Mouse (Mus musculus): ENCODE results near the gene Rapgef2.

Gene Rapgef2

GRCm38 (mm10) chr3:79144672-79145406 lies 141.5 kb downstream of the Rapgef2 start:
- H3K9me3 ChIP-seq (ENCODE audit: low read length): no peaks in the 10 kb centered on the region
- no peaks in the 10 kb centered on the region for H3K36me3 ChIP-seq (ENCODE audit: insufficient read depth, low read length)
- H3K4me3 ChIP-seq (replicated peaks; ENCODE audit: low read length): peak overlapping the region; percentile 20; the same call in 1 of the 2 replicates
- H3K4me1 ChIP-seq (replicated peaks; ENCODE audit: low read depth, low read length): peaks cover 29% of the 10 kb centered on the region
- H3K27me3 ChIP-seq (ENCODE audit: insufficient read depth, low read length): no peaks in the 10 kb centered on the region
- no peak for TF ChIP-seq CTCF (conservative IDR thresholded peaks at IDR 0.05; ENCODE audit: low read length)
- no peak for TF ChIP-seq NANOG (IDR thresholded peaks at IDR 0.05; ENCODE audit: borderline replicate concordance, low read length)
- no peak for TF ChIP-seq POU5F1 (IDR thresholded peaks at IDR 0.05; ENCODE audit: borderline replicate concordance, low read length)

- TF ChIP-seq POU5F1 (IDR thresholded peaks at IDR 0.05; ENCODE audit: borderline replicate concordance, low read length) (no peak), CTCF (conservative IDR thresholded peaks at IDR 0.05; ENCODE audit: low read length) (no peak), NANOG (IDR thresholded peaks at IDR 0.05; ENCODE audit: borderline replicate concordance, low read length) (no peak; the same call in 1 of the 2 replicates)
- Histone ChIP-seq H3K27me3 (ENCODE audit: insufficient read depth, low read length) (no peaks in the 10 kb centered on the region), H3K9me3 (ENCODE audit: low read length) (no peaks in the 10 kb centered on the region), H3K36me3 (ENCODE audit: insufficient read depth, low read length) (no peaks in the 10 kb centered on the region), H3K4me1 (replicated peaks; ENCODE audit: low read depth, low read length) (peaks cover 33% of the 10 kb centered on the region), H3K4me3 (replicated peaks; ENCODE audit: low read length) (no peak overlapping the region)
Measured at GRCm38 (mm10) chr3:79144085-79144484, 142.2 kb downstream of the Rapgef2 start.

GRCm38 (mm10) chr3:79139245-79139644 lies 147.1 kb downstream of the Rapgef2 start:
- TF ChIP-seq CTCF (conservative IDR thresholded peaks at IDR 0.05; ENCODE audit: low read length): no peak
- no peak for TF ChIP-seq NANOG (IDR thresholded peaks at IDR 0.05; ENCODE audit: borderline replicate concordance, low read length)
- no peak for TF ChIP-seq POU5F1 (IDR thresholded peaks at IDR 0.05; ENCODE audit: borderline replicate concordance, low read length)
- Histone ChIP-seq H3K27me3 (ENCODE audit: insufficient read depth, low read length) (no peaks in the 10 kb centered on the region), H3K4me3 (replicated peaks; ENCODE audit: low read length) (no peak overlapping the region)

GRCm38 (mm10) chr3:79138601-79139000 lies 147.7 kb downstream of the Rapgef2 start:
- TF ChIP-seq NANOG (IDR thresholded peaks at IDR 0.05; ENCODE audit: borderline replicate concordance, low read length) (no peak), CTCF (conservative IDR thresholded peaks at IDR 0.05; ENCODE audit: low read length) (no peak), POU5F1 (IDR thresholded peaks at IDR 0.05; ENCODE audit: borderline replicate concordance, low read length) (no peak)
- Histone ChIP-seq H3K27me3 (ENCODE audit: insufficient read depth, low read length) (no peaks in the 10 kb centered on the region), H3K9me3 (ENCODE audit: low read length) (no peaks in the 10 kb centered on the region), H3K4me3 (replicated peaks; ENCODE audit: low read length) (no peak overlapping the region), H3K36me3 (ENCODE audit: insufficient read depth, low read length) (no peaks in the 10 kb centered on the region), H3K4me1 (replicated peaks; ENCODE audit: low read depth, low read length) (peaks cover 15% of the 10 kb centered on the region)

More at GRCm38 (mm10) chr3:79139245-79139644, 147.1 kb downstream of the Rapgef2 start:
- Histone ChIP-seq H3K36me3 (ENCODE audit: insufficient read depth, low read length) (no peaks in the 10 kb centered on the region), H3K9me3 (ENCODE audit: low read length) (no peaks in the 10 kb centered on the region), H3K4me1 (replicated peaks; ENCODE audit: low read depth, low read length) (peaks cover 20% of the 10 kb centered on the region)

- TF ChIP-seq POU5F1 (IDR thresholded peaks at IDR 0.05; ENCODE audit: borderline replicate concordance, low read length) (no peak), NANOG (IDR thresholded peaks at IDR 0.05; ENCODE audit: borderline replicate concordance, low read length) (no peak), CTCF (conservative IDR thresholded peaks at IDR 0.05; ENCODE audit: low read length) (no peak)
- H3K9me3 ChIP-seq (ENCODE audit: low read length): no peaks in the 10 kb centered on the region
- H3K4me1 ChIP-seq (replicated peaks; ENCODE audit: low read depth, low read length): no peaks in the 10 kb centered on the region
- H3K27me3 ChIP-seq (ENCODE audit: insufficient read depth, low read length): no peaks in the 10 kb centered on the region
- no peak overlapping the region for H3K4me3 ChIP-seq (replicated peaks; ENCODE audit: low read length)
- H3K36me3 ChIP-seq (ENCODE audit: insufficient read depth, low read length): no peaks in the 10 kb centered on the region
Measured at GRCm38 (mm10) chr3:79130991-79131390, 155.3 kb downstream of the Rapgef2 start.

GRCm38 (mm10) chr3:79129044-79129600 lies 157.2 kb downstream of the Rapgef2 start:
- H3K27me3 ChIP-seq (ENCODE audit: insufficient read depth, low read length): no peaks in the 10 kb centered on the region
- no peaks in the 10 kb centered on the region for H3K36me3 ChIP-seq (ENCODE audit: insufficient read depth, low read length)
- TF ChIP-seq POU5F1 (IDR thresholded peaks at IDR 0.05; ENCODE audit: borderline replicate concordance, low read length): no peak
- no peak for TF ChIP-seq NANOG (IDR thresholded peaks at IDR 0.05; ENCODE audit: borderline replicate concordance, low read length)
- TF ChIP-seq CTCF (conservative IDR thresholded peaks at IDR 0.05; ENCODE audit: low read length): no peak
- H3K9me3 ChIP-seq (ENCODE audit: low read length): no peaks in the 10 kb centered on the region
- no peaks in the 10 kb centered on the region for H3K4me1 ChIP-seq (replicated peaks; ENCODE audit: low read depth, low read length)
- no peak overlapping the region for H3K4me3 ChIP-seq (replicated peaks; ENCODE audit: low read length)

- H3K4me3 ChIP-seq (replicated peaks; ENCODE audit: low read length): no peak overlapping the region
- H3K4me1 ChIP-seq (replicated peaks; ENCODE audit: low read depth, low read length): no peaks in the 10 kb centered on the region
- no peaks in the 10 kb centered on the region for H3K9me3 ChIP-seq (ENCODE audit: low read length)
- no peak for TF ChIP-seq CTCF (conservative IDR thresholded peaks at IDR 0.05; ENCODE audit: low read length)
- TF ChIP-seq POU5F1 (IDR thresholded peaks at IDR 0.05; ENCODE audit: borderline replicate concordance, low read length): no peak
- TF ChIP-seq NANOG (IDR thresholded peaks at IDR 0.05; ENCODE audit: borderline replicate concordance, low read length): no peak
- no peaks in the 10 kb centered on the region for H3K36me3 ChIP-seq (ENCODE audit: insufficient read depth, low read length)
- H3K27me3 ChIP-seq (ENCODE audit: insufficient read depth, low read length): no peaks in the 10 kb centered on the region
Measured at GRCm38 (mm10) chr3:79127797-79128196, 158.5 kb downstream of the Rapgef2 start.

GRCm38 (mm10) chr3:79126857-79127256 lies 159.5 kb downstream of the Rapgef2 start:
- Histone ChIP-seq H3K36me3 (ENCODE audit: insufficient read depth, low read length) (no peaks in the 10 kb centered on the region), H3K9me3 (ENCODE audit: low read length) (no peaks in the 10 kb centered on the region), H3K4me3 (replicated peaks; ENCODE audit: low read length) (no peak overlapping the region), H3K4me1 (replicated peaks; ENCODE audit: low read depth, low read length) (no peaks in the 10 kb centered on the region), H3K27me3 (ENCODE audit: insufficient read depth, low read length) (no peaks in the 10 kb centered on the region)
- TF ChIP-seq POU5F1 (IDR thresholded peaks at IDR 0.05; ENCODE audit: borderline replicate concordance, low read length) (no peak), NANOG (IDR thresholded peaks at IDR 0.05; ENCODE audit: borderline replicate concordance, low read length) (no peak), CTCF (conservative IDR thresholded peaks at IDR 0.05; ENCODE audit: low read length) (no peak)

Measured in E14TG2a.4 (cell line).